Mouse (Mus musculus): ENCODE measurements around the gene Tsc2. TPM values are rescaled to one million over a fixed set of nuclear protein-coding genes. Genes with fewer than 3 reads are reported as not detected.

Gene Tsc2
- polyA plus RNA-seq, 1 experiment from 2014 or later, result 86.9 TPM

- peak overlapping the region; percentile 9; the same call in 1 of the 2 replicates for H3K4me3 ChIP-seq
- H3K9me3 ChIP-seq, result no peaks in the 10 kb centered on the region
- peaks cover 27% of the 10 kb centered on the region for H3K27me3 ChIP-seq (ENCODE audit: insufficient read depth, poor library complexity, severe bottlenecking)
- H3K4me1 ChIP-seq (replicated peaks), result peaks cover 62% of the 10 kb centered on the region
- no peak for DNase-seq (ENCODE audit: low spot score)
- WGBS, result 77% methylated on average over 9 of the region's 9 CpGs
- peak overlapping the region; percentile 83 for H3K27ac ChIP-seq
- H3K36me3 ChIP-seq, result peaks cover 7% of the 10 kb centered on the region
These were observed 12.7 kb upstream of the Tsc2 start for GRCm38 (mm10) chr17:24644875-24645721.

- no peak for DNase-seq (ENCODE audit: low spot score)
- H3K27ac ChIP-seq, result peak overlapping the region; percentile 83
These were observed 11.7 kb upstream of the Tsc2 start for GRCm38 (mm10) chr17:24644030-24644715.

GRCm38 (mm10) chr17:24642791-24643343 lies 10.4 kb upstream of the Tsc2 start:
- peaks cover 61% of the 10 kb centered on the region for H3K4me1 ChIP-seq (replicated peaks)
- H3K27ac ChIP-seq, result no peak overlapping the region; the same call in 1 of the 2 replicates
- peaks cover 25% of the 10 kb centered on the region for H3K36me3 ChIP-seq
- no peak for DNase-seq (ENCODE audit: low spot score)
- no peaks in the 10 kb centered on the region for H3K9me3 ChIP-seq
- H3K4me3 ChIP-seq, result no peak overlapping the region
- peaks cover 5% of the 10 kb centered on the region; the same call in 1 of the 2 replicates for H3K27me3 ChIP-seq (ENCODE audit: insufficient read depth, poor library complexity, severe bottlenecking)
- 63% methylated on average over 6 of the region's 6 CpGs for WGBS

More at GRCm38 (mm10) chr17:24644030-24644715, 11.7 kb upstream of the Tsc2 start:
- peaks cover 57% of the 10 kb centered on the region for H3K4me1 ChIP-seq (replicated peaks)
- no peak overlapping the region for H3K4me3 ChIP-seq
- H3K9me3 ChIP-seq, result no peaks in the 10 kb centered on the region
- peaks cover 18% of the 10 kb centered on the region for H3K27me3 ChIP-seq (ENCODE audit: insufficient read depth, poor library complexity, severe bottlenecking)
- 45% methylated on average over 7 of the region's 7 CpGs for WGBS
- H3K36me3 ChIP-seq, result peaks cover 13% of the 10 kb centered on the region

- H3K4me1 ChIP-seq (replicated peaks), result peaks cover 63% of the 10 kb centered on the region
- no peak overlapping the region for H3K4me3 ChIP-seq
- no peaks in the 10 kb centered on the region for H3K9me3 ChIP-seq
- H3K27me3 ChIP-seq (ENCODE audit: insufficient read depth, poor library complexity, severe bottlenecking), result no peaks in the 10 kb centered on the region
- WGBS, result 90% methylated on average over 14 of the region's 14 CpGs
- peaks cover 25% of the 10 kb centered on the region for H3K36me3 ChIP-seq
- H3K27ac ChIP-seq, result no peak overlapping the region
- DNase-seq (ENCODE audit: low spot score), result no peak
These were observed 9.5 kb upstream of the Tsc2 start for GRCm38 (mm10) chr17:24641944-24642343.

GRCm38 (mm10) chr17:24640581-24640980 lies 8.2 kb upstream of the Tsc2 start:
- Histone ChIP-seq H3K27ac (peak overlapping the region; percentile 77; the same call in 1 of the 2 replicates), H3K36me3 (peaks cover 27% of the 10 kb centered on the region), H3K4me3 (no peak overlapping the region), H3K9me3 (no peaks in the 10 kb centered on the region), H3K4me1 (replicated peaks) (peaks cover 61% of the 10 kb centered on the region), H3K27me3 (ENCODE audit: insufficient read depth, poor library complexity, severe bottlenecking) (no peaks in the 10 kb centered on the region)
- no peak for DNase-seq (ENCODE audit: low spot score)
- 96% methylated on average over 15 of the region's 15 CpGs for WGBS

- H3K27me3 ChIP-seq (ENCODE audit: insufficient read depth, poor library complexity, severe bottlenecking), result no peaks in the 10 kb centered on the region
- no peaks in the 10 kb centered on the region for H3K9me3 ChIP-seq
- no peak overlapping the region for H3K4me3 ChIP-seq
- DNase-seq (ENCODE audit: low spot score), result no peak
- H3K36me3 ChIP-seq, result peaks cover 32% of the 10 kb centered on the region
- H3K4me1 ChIP-seq (replicated peaks), result peaks cover 57% of the 10 kb centered on the region
- 91% methylated on average over 7 of the region's 7 CpGs for WGBS
- H3K27ac ChIP-seq, result peak overlapping the region; percentile 77
These were observed 7.7 kb upstream of the Tsc2 start for GRCm38 (mm10) chr17:24640119-24640518.

- peaks cover 51% of the 10 kb centered on the region for H3K4me1 ChIP-seq (replicated peaks)
- peak; percentile 45 for DNase-seq (ENCODE audit: low spot score)
- H3K9me3 ChIP-seq, result no peaks in the 10 kb centered on the region
- no peak overlapping the region for H3K4me3 ChIP-seq
- peak overlapping the region; percentile 77 for H3K27ac ChIP-seq
- peaks cover 37% of the 10 kb centered on the region for H3K36me3 ChIP-seq
- no peaks in the 10 kb centered on the region for H3K27me3 ChIP-seq (ENCODE audit: insufficient read depth, poor library complexity, severe bottlenecking)
- 69% methylated on average over 5 of the region's 5 CpGs for WGBS
These were observed 7.2 kb upstream of the Tsc2 start for GRCm38 (mm10) chr17:24639571-24639988.

- DNase-seq (ENCODE audit: low spot score), result no peak
- H3K9me3 ChIP-seq, result no peaks in the 10 kb centered on the region
- peaks cover 44% of the 10 kb centered on the region for H3K4me1 ChIP-seq (replicated peaks)
- H3K27ac ChIP-seq, result peak overlapping the region; percentile 72
- peaks cover 37% of the 10 kb centered on the region for H3K36me3 ChIP-seq
- no peaks in the 10 kb centered on the region for H3K27me3 ChIP-seq (ENCODE audit: insufficient read depth, poor library complexity, severe bottlenecking)
- 67% methylated on average over 9 of the region's 9 CpGs for WGBS
- H3K4me3 ChIP-seq, result no peak overlapping the region
These were observed 6.4 kb upstream of the Tsc2 start for GRCm38 (mm10) chr17:24638840-24639239.

GRCm38 (mm10) chr17:24638214-24638613 lies 5.8 kb upstream of the Tsc2 start:
- H3K4me3 ChIP-seq, result no peak overlapping the region
- 88% methylated on average over 4 of the region's 4 CpGs for WGBS
- H3K4me1 ChIP-seq (replicated peaks), result peaks cover 43% of the 10 kb centered on the region
- peaks cover 37% of the 10 kb centered on the region for H3K36me3 ChIP-seq
- H3K27ac ChIP-seq, result peak overlapping the region; percentile 72
- no peak for DNase-seq (ENCODE audit: low spot score)
- no peaks in the 10 kb centered on the region for H3K9me3 ChIP-seq
- no peaks in the 10 kb centered on the region for H3K27me3 ChIP-seq (ENCODE audit: insufficient read depth, poor library complexity, severe bottlenecking)

- H3K27me3 ChIP-seq (ENCODE audit: insufficient read depth, poor library complexity, severe bottlenecking), result no peaks in the 10 kb centered on the region
- WGBS, result 53% methylated on average over 5 of the region's 5 CpGs
- no peaks in the 10 kb centered on the region for H3K9me3 ChIP-seq
- no peak for DNase-seq (ENCODE audit: low spot score)
- no peak overlapping the region for H3K4me3 ChIP-seq
- no peak overlapping the region for H3K27ac ChIP-seq
- peaks cover 37% of the 10 kb centered on the region for H3K36me3 ChIP-seq
- H3K4me1 ChIP-seq (replicated peaks), result peaks cover 40% of the 10 kb centered on the region
These were observed 4.5 kb upstream of the Tsc2 start for GRCm38 (mm10) chr17:24636781-24637481.

GRCm38 (mm10) chr17:24635694-24636093 lies 3.3 kb upstream of the Tsc2 start:
- Histone ChIP-seq H3K27me3 (ENCODE audit: insufficient read depth, poor library complexity, severe bottlenecking) (no peaks in the 10 kb centered on the region), H3K9me3 (no peaks in the 10 kb centered on the region), H3K27ac (no peak overlapping the region), H3K4me3 (no peak overlapping the region), H3K4me1 (replicated peaks) (peaks cover 46% of the 10 kb centered on the region), H3K36me3 (peaks cover 37% of the 10 kb centered on the region)
- no peak for DNase-seq (ENCODE audit: low spot score)
- 94% methylated on average over 5 of the region's 5 CpGs for WGBS

GRCm38 (mm10) chr17:24635024-24635423 lies 2.6 kb upstream of the Tsc2 start:
- 91% methylated on average over 4 of the region's 4 CpGs for WGBS
- Histone ChIP-seq H3K9me3 (no peaks in the 10 kb centered on the region), H3K4me3 (no peak overlapping the region), H3K36me3 (peaks cover 39% of the 10 kb centered on the region), H3K4me1 (replicated peaks) (peaks cover 46% of the 10 kb centered on the region), H3K27me3 (ENCODE audit: insufficient read depth, poor library complexity, severe bottlenecking) (no peaks in the 10 kb centered on the region), H3K27ac (no peak overlapping the region)
- no peak for DNase-seq (ENCODE audit: low spot score)

Data from hindbrain, embryonic 10.5 days (tissue).